Mouse (Mus musculus): ENCODE data around the gene Cpe. TPM values are rescaled to one million over a fixed set of nuclear protein-coding genes. Genes with fewer than 3 reads are reported as not detected.
"Not testable (repeated sequence)": the region's sequence is repeated elsewhere in the genome, so short reads cannot be mapped to it uniquely, and the experiment has no call there.

Gene Cpe
- polyA plus RNA-seq, 1 experiment from 2014 or later = 229 TPM

DNA sequence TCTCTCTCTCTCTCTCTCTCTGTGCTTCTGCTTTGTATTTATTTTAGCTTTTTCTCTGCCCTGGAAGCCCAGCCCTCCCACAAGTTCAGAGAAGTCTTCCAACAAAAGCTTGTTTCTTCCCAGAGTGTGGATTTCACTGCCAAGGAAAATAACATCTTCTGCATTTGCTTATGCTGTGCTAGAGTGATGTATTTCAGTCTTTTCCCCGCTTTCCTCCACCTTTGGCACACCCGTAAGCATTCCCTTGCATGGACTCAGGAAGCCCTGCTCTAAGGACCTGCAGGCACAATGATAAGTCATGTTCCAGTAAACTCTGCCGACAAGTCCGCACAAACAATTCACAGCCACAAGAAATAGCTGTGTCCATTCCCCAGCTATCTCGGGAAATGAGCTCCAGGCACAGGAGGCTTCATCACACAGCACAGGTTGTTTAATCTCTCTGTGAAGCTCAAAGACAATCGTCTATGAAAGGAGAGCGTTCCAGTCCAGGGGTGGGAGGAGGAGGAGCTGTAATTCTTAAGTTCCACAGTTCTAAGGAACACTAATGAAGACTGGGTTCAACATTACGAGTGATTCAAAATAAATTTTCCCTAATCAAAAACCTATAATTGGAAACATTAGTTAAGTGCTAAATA lies 17.8 kb downstream of the Cpe start:
- H3K4me2 ChIP-seq (replicated peaks) = no peak overlapping the region
- no peaks in the 10 kb centered on the region for H3K36me3 ChIP-seq
- H3K4me1 ChIP-seq = peaks cover 4% of the 10 kb centered on the region; the same call in 1 of the 2 replicates
- no peaks in the 10 kb centered on the region for H3K27me3 ChIP-seq
- ATAC-seq (ENCODE audit: insufficient number of reproducible peaks, low FRiP score, low TSS enrichment, low read depth) = no peak
- H3K27ac ChIP-seq (replicated peaks) = no peak overlapping the region
- H3K4me3 ChIP-seq (replicated peaks) = no peak overlapping the region
- no peaks in the 10 kb centered on the region for H3K9me3 ChIP-seq (replicated peaks)
- WGBS = 56% methylated on average over 8 of the region's 8 CpGs
- no peak overlapping the region for H3K9ac ChIP-seq

DNA sequence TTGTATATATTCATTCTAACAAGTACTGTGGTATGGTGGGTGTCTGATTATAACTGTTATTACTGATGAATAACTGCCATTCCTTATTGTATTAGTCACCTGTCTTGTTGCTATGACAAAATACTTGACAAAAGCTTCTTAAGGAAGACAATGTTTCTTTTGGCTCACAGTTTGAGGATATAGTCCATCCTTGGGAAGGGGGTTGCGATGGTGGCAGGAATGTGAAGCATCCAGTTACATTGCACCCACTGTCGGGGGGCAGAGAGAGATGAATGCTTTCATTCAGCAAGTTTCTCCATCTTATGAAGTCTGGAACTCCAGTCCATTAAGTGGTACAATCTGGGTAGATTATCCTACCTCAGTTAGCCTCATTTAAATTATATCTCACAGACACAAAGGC lies 19.9 kb downstream of the Cpe start:
- H3K27ac ChIP-seq (replicated peaks) = no peak overlapping the region
- no peaks in the 10 kb centered on the region for H3K27me3 ChIP-seq
- H3K9me3 ChIP-seq (replicated peaks) = no peaks in the 10 kb centered on the region
- peaks cover 4% of the 10 kb centered on the region; the same call in 1 of the 2 replicates for H3K4me1 ChIP-seq
- no peak overlapping the region for H3K9ac ChIP-seq
- H3K4me3 ChIP-seq (replicated peaks) = no peak overlapping the region
- H3K36me3 ChIP-seq = no peaks in the 10 kb centered on the region
- 52% methylated on average over 2 of the region's 2 CpGs for WGBS
- no peak for ATAC-seq (ENCODE audit: insufficient number of reproducible peaks, low FRiP score, low TSS enrichment, low read depth)
- H3K4me2 ChIP-seq (replicated peaks) = no peak overlapping the region

DNA sequence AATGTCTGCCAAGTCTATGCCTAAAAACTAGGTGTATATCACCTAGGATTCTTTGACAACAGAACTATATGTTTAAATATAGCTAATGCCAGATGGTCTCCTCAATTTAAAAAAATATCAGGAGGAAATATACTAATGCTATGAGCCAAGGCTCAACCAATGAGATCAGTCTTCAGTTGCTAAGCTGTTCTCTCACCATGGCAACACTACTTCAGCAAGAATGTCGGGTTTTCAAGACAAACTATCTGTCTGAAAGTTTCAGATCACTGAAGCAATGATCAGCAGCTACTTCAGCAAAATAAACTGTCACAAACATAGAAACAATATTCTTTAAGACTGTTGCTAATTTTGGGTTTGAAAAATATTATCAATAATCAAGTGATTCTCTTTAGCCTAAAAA lies 20.9 kb downstream of the Cpe start:
- Histone ChIP-seq H3K4me3 (replicated peaks) (no peak overlapping the region), H3K4me1 (peaks cover 4% of the 10 kb centered on the region; the same call in 1 of the 2 replicates), H3K9me3 (replicated peaks) (no peaks in the 10 kb centered on the region), H3K4me2 (replicated peaks) (no peak overlapping the region), H3K27me3 (no peaks in the 10 kb centered on the region), H3K36me3 (no peaks in the 10 kb centered on the region), H3K9ac (no peak overlapping the region), H3K27ac (replicated peaks) (no peak overlapping the region)
- ATAC-seq (ENCODE audit: insufficient number of reproducible peaks, low FRiP score, low TSS enrichment, low read depth) = no peak
- 43% methylated on average over 1 of the region's 1 CpGs for WGBS

DNA sequence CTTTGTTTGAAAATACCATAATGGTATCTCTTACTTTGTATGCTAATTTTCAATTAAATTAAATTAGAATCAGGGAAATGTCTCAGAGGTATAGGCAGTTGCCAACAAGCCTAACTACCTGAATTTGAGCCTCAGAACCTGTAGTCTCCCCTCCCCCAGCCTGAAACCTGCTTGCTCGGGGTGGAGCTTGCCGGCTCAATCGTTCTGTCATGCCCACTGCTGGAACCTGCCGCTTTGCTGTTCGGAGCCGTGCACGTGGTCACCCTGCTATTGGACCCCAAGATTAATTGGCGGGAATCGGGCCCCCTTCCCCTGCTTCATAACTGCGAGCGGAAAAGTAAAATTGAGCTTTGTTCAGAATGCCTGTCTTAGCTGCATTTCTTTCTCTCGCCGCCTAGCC lies 26.5 kb downstream of the Cpe start:
- H3K4me2 ChIP-seq (replicated peaks); H3K27ac ChIP-seq (replicated peaks); H3K9me3 ChIP-seq (replicated peaks); H3K9ac ChIP-seq; H3K4me3 ChIP-seq (replicated peaks); H3K4me1 ChIP-seq; ATAC-seq (ENCODE audit: insufficient number of reproducible peaks, low FRiP score, low TSS enrichment, low read depth); H3K36me3 ChIP-seq; H3K27me3 ChIP-seq: not testable (repeated sequence)
- WGBS = 55% methylated on average over 13 of the region's 13 CpGs

DNA sequence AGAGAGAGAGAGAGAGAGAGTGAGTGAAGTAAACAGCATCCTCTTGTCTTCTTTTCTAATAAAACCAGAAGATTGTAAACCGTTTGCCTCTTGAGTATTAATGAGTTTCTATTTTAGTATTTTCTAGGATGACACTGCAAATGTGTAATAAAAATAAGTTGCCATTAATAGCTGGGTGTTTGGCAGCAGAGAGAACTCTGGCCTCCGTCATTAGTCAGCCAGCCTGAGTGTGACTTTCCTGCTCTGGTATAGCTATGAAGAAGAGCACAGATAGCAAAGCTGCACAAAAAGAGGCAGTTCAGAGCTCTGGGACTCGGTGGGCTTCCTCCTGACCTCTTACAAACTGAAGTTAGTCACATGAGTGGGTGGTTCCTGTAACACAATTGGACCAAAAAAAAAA lies 27.3 kb downstream of the Cpe start:
- no peak overlapping the region for H3K27ac ChIP-seq (replicated peaks)
- H3K27me3 ChIP-seq = no peaks in the 10 kb centered on the region
- H3K36me3 ChIP-seq = no peaks in the 10 kb centered on the region
- H3K4me3 ChIP-seq (replicated peaks) = no peak overlapping the region
- no peak for ATAC-seq (ENCODE audit: insufficient number of reproducible peaks, low FRiP score, low TSS enrichment, low read depth)
- H3K4me1 ChIP-seq = no peaks in the 10 kb centered on the region
- WGBS = 63% methylated on average over 3 of the region's 3 CpGs
- no peak overlapping the region for H3K4me2 ChIP-seq (replicated peaks)
- no peak overlapping the region for H3K9ac ChIP-seq
- no peaks in the 10 kb centered on the region for H3K9me3 ChIP-seq (replicated peaks)

DNA sequence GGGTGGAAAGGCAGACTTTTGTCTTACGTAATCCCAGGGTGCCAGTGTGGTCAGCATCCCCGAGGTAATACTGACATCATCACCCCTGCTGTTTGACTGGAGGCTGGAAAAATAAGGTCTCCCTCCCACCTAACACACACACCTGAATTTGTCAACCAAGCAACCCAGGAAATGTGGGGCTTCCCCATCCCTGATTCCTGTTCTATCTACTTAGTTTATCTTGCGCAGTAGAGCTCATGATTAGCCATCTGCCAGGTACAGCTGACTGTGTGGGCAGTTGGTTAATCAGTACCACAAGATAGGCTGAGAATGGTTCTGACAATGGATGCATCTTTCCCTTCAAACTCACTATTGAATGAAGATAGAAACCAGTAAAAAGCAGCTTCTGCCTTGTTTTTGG lies 28.0 kb downstream of the Cpe start:
- H3K27me3 ChIP-seq = no peaks in the 10 kb centered on the region
- no peak overlapping the region for H3K4me2 ChIP-seq (replicated peaks)
- H3K9ac ChIP-seq = no peak overlapping the region
- WGBS = 62% methylated on average over 3 of the region's 3 CpGs
- H3K9me3 ChIP-seq (replicated peaks) = no peaks in the 10 kb centered on the region
- H3K36me3 ChIP-seq = no peaks in the 10 kb centered on the region
- H3K27ac ChIP-seq (replicated peaks) = no peak overlapping the region
- H3K4me3 ChIP-seq (replicated peaks) = no peak overlapping the region
- no peaks in the 10 kb centered on the region for H3K4me1 ChIP-seq
- no peak for ATAC-seq (ENCODE audit: insufficient number of reproducible peaks, low FRiP score, low TSS enrichment, low read depth)

DNA sequence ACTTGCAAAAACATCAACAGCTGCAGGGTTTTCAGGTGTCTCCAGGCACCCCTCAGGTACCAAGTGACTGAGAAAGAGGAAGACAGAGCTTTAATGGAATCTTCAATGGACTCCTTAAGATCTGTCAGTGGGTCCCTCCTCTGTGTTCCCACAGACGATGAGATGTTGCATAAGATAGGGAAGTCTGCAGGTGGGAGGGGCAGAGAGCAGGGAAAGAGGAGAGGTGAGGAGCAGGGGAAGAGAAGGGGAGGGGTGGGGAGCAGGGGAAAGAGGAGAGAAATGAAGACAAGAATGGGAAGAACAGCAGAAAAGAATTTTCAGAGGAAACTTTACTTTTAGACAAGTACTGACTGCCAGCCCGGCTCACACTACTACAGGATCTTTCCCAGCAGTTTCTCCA lies 28.5 kb downstream of the Cpe start:
- no peaks in the 10 kb centered on the region for H3K36me3 ChIP-seq
- no peak overlapping the region for H3K27ac ChIP-seq (replicated peaks)
- H3K9ac ChIP-seq = no peak overlapping the region
- H3K4me3 ChIP-seq (replicated peaks) = no peak overlapping the region
- H3K4me2 ChIP-seq (replicated peaks) = no peak overlapping the region
- no peaks in the 10 kb centered on the region for H3K9me3 ChIP-seq (replicated peaks)
- 43% methylated on average over 2 of the region's 2 CpGs for WGBS
- ATAC-seq (ENCODE audit: insufficient number of reproducible peaks, low FRiP score, low TSS enrichment, low read depth) = no peak
- no peaks in the 10 kb centered on the region for H3K4me1 ChIP-seq
- H3K27me3 ChIP-seq = no peaks in the 10 kb centered on the region

DNA sequence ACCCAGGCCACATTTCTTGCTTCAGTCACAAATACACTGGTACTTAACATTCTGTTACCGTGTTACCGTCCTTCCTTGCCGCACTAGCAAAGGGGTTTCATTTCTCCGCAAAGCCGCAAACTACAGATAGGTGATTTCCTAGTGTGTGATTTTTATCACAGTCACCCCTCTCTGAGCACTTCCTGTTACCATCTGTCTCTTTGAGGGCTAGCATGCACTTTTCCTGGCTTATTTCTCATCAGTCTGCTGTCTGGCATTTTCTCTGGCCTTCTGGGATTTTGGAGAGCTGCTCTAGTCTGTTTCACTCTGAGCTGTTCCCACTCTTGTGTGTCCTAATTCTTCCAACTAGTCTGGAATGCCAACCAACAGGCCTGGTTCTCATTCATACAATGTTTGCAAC lies 33.8 kb downstream of the Cpe start:
- H3K4me1 ChIP-seq = peaks cover 12% of the 10 kb centered on the region

DNA sequence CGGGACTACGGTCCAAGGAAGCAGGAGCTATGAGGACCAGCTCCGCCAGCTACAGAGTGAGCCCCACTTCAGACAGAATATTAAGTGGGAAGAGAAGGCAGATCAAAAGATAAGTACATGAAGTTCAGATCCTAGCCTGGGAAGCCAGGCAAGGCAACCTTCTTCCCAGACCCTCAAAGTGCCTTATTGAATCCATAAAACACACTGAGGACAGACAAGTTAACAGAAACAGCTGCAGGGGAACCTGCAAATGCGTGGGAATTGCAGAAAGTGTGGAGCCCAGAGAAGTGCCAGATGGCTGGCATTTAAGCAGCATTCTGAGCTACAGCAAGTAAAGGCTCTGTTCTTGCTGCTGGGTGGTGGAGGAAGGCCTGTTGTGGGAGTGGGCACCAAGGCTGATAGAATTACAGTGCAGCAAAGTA lies 34.9 kb downstream of the Cpe start:
- 55% methylated on average over 4 of the region's 4 CpGs for WGBS
- no peaks in the 10 kb centered on the region for H3K9me3 ChIP-seq (replicated peaks)
- no peak overlapping the region for H3K27ac ChIP-seq (replicated peaks)
- no peak overlapping the region for H3K4me3 ChIP-seq (replicated peaks)
- no peaks in the 10 kb centered on the region for H3K36me3 ChIP-seq
- ATAC-seq (ENCODE audit: insufficient number of reproducible peaks, low FRiP score, low TSS enrichment, low read depth) = no peak
- H3K9ac ChIP-seq = no peak overlapping the region
- no peaks in the 10 kb centered on the region for H3K27me3 ChIP-seq
- H3K4me1 ChIP-seq = peaks cover 12% of the 10 kb centered on the region
- no peak overlapping the region for H3K4me2 ChIP-seq (replicated peaks)

More for the DNA sequence above, 33.8 kb downstream of the Cpe start:
- Histone ChIP-seq H3K36me3 (no peaks in the 10 kb centered on the region), H3K4me3 (replicated peaks) (no peak overlapping the region), H3K4me2 (replicated peaks) (no peak overlapping the region), H3K9me3 (replicated peaks) (no peaks in the 10 kb centered on the region), H3K27ac (replicated peaks) (no peak overlapping the region), H3K27me3 (no peaks in the 10 kb centered on the region), H3K9ac (no peak overlapping the region)
- WGBS = 84% methylated on average over 5 of the region's 5 CpGs
- ATAC-seq (ENCODE audit: insufficient number of reproducible peaks, low FRiP score, low TSS enrichment, low read depth) = no peak

DNA sequence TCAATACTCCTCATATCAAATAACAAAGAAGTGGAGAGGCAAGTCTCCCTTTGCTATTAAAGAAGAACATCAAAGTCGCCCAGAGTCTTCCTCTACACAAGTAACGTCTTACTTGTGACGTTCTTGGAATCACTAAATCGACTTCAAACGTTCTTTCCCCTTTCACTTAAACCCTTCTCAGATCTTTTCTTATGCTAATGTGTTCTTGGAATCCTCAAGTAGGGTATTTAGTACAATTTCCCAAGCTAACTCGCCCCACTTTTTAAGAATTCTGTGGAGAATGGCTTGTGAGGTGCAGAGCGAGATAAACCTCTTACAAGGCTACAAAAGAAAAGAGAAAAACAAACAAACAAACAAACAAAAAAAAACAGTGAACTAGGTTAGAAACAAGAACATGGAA lies 35.3 kb downstream of the Cpe start:
- ATAC-seq (ENCODE audit: insufficient number of reproducible peaks, low FRiP score, low TSS enrichment, low read depth) = no peak
- no peaks in the 10 kb centered on the region for H3K9me3 ChIP-seq (replicated peaks)
- H3K9ac ChIP-seq = no peak overlapping the region
- no peak overlapping the region for H3K27ac ChIP-seq (replicated peaks)
- H3K36me3 ChIP-seq = no peaks in the 10 kb centered on the region
- no peak overlapping the region for H3K4me3 ChIP-seq (replicated peaks)
- no peak overlapping the region for H3K4me2 ChIP-seq (replicated peaks)
- 38% methylated on average over 7 of the region's 7 CpGs for WGBS
- H3K27me3 ChIP-seq = no peaks in the 10 kb centered on the region
- peaks cover 12% of the 10 kb centered on the region for H3K4me1 ChIP-seq

DNA sequence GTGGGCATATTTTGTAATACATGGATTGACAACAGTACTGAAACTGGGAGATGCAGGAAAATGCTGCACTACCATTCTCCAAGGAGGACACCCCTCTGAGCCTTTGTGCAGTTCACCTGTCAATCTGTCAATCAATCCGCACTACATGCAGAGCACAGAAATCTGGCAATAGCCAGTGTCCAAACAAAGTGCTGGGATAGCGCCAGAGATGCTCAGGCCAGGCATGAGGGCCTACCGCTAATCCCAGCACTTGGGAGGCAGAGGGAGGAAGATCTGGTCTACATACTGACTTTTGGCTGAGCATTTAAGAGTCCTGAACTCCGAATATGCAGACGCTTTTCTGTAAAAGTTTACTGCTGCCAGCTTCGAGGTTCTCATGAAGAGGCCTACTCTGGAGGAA lies 37.0 kb downstream of the Cpe start:
- Histone ChIP-seq H3K27ac (replicated peaks) (no peak overlapping the region), H3K4me2 (replicated peaks) (no peak overlapping the region), H3K9ac (no peak overlapping the region), H3K27me3 (no peaks in the 10 kb centered on the region), H3K4me1 (peaks cover 12% of the 10 kb centered on the region), H3K9me3 (replicated peaks) (no peaks in the 10 kb centered on the region), H3K4me3 (replicated peaks) (no peak overlapping the region), H3K36me3 (no peaks in the 10 kb centered on the region)
- 76% methylated on average over 6 of the region's 6 CpGs for WGBS
- no peak for ATAC-seq (ENCODE audit: insufficient number of reproducible peaks, low FRiP score, low TSS enrichment, low read depth)

DNA sequence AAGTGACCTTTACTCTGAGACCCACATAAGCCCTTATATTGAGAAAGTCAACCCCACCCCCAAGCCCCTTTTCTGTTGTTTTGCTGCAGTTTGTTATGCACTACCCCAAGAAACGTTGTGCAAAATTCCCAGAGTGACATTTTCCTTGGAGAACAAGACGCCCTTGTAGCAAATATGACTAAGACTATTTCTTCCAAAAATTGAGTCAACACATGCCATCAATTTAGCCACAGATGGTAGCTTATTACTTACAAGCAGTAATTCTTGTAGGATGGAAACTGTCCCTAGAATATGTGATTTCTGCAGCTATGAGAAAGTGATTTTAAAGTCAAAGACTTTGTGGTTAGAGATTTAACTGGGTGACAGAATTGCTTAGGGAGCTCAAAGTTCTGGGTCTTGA lies 37.8 kb downstream of the Cpe start:
- Histone ChIP-seq H3K9ac (no peak overlapping the region), H3K9me3 (replicated peaks) (no peaks in the 10 kb centered on the region), H3K36me3 (no peaks in the 10 kb centered on the region), H3K27ac (replicated peaks) (no peak overlapping the region), H3K27me3 (no peaks in the 10 kb centered on the region), H3K4me2 (replicated peaks) (no peak overlapping the region), H3K4me3 (replicated peaks) (no peak overlapping the region), H3K4me1 (peaks cover 12% of the 10 kb centered on the region)
- no peak for ATAC-seq (ENCODE audit: insufficient number of reproducible peaks, low FRiP score, low TSS enrichment, low read depth)
- 40% methylated on average over 2 of the region's 2 CpGs for WGBS
